Mouse (Mus musculus) myocyte (in vitro differentiated cells): ENCODE data around the gene Gm28079.
"Not testable (repeated sequence)": the region's sequence is repeated elsewhere in the genome, so short reads cannot be mapped to it uniquely, and the experiment has no call there.

Source experiments
- E2F4 ChIP-seq: IDR thresholded peaks from one replicate; pipeline ENCODE4 v1.6.1; 2011; ENCODE audit warnings: mild to moderate bottlenecking, control low read depth, moderate library complexity; ENCODE audit not compliant: insufficient read depth
- MAX ChIP-seq: IDR thresholded peaks from one replicate; pipeline ENCODE4 v1.6.1; 2011; ENCODE audit warnings: low read depth, mild to moderate bottlenecking, control low read depth
- POLR2A ChIP-seq: IDR thresholded peaks from one replicate; pipeline ENCODE4 v1.6.1; 2011; ENCODE audit warnings: low read depth, mild to moderate bottlenecking, control low read depth, moderate library complexity; ENCODE audit not compliant: insufficient read length
- POLR2AphosphoS2 ChIP-seq: IDR thresholded peaks from one replicate; pipeline ENCODE4 v1.6.1; 2011; ENCODE audit warnings: low read depth, control low read depth; ENCODE audit not compliant: insufficient read length
- USF1 ChIP-seq: IDR thresholded peaks from one replicate; pipeline ENCODE4 v1.6.1; 2011; ENCODE audit warnings: low read depth, mild to moderate bottlenecking, control low read depth, moderate library complexity

DNA sequence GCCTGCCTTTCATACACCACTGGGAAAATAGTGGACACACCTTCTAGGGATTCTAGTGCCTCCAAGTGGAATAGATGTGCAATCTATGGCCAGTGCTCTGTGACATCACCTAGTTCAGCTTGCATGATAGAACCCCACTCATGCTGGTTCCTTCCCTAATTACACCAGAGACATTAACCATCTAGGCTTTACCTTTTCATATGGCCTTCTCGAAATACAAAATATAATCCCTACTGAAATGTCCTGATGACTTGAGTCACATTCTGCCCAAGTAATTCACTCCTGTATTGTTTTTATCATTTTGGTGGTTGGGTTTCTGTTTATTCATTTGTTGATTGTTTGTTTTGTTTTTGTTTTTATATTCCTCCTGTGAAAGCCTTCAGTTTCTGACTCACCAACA, at the start of gene Gm28079:
- TF ChIP-seq POLR2AphosphoS2, MAX, POLR2A, E2F4, USF1: not testable (repeated sequence)
